Mouse (Mus musculus) olfactory bulb, adult 2 months (tissue): ENCODE data around the gene Sesn2.
"Not testable (repeated sequence)": the region's sequence is repeated elsewhere in the genome, so short reads cannot be mapped to it uniquely, and the experiment has no call there.

Source experiments
- CTCF ChIP-seq: fragments of 200-500 bp; IDR thresholded peaks from 2 replicates; pipeline ENCODE4 v1.5.1; 2012; ENCODE audit warnings: low read depth, mild to moderate bottlenecking, low read length, moderate library complexity; ENCODE audit not compliant: insufficient read depth
- POLR2A ChIP-seq: fragments of 200-500 bp; IDR thresholded peaks from 2 replicates; pipeline ENCODE4 v1.6.1; 2012; ENCODE audit warnings: mild to moderate bottlenecking, low read depth, low read length, moderate library complexity; ENCODE audit not compliant: insufficient read depth

DNA sequence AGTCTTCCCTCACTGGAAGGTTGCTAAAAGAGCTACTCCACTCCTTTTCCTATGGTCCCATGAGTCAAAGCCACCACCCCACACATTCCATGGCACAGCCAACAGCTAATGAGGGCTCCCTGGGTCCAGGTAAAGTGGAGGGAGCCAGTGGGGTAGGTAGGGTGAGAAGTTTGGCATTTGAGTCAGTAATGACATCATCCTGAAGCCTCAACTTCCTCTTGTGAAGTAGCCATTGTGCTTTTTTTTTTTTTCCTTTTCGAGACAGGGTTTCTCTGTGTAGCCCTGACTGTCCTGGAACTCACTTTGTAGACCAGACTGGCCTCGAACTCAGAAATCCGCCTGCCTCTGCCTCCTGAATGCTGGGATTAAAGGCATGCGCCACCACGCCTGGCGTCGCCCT lies 45.2 kb upstream of the Sesn2 start:
- TF ChIP-seq CTCF, POLR2A: not testable (repeated sequence)
